Mouse (Mus musculus): ENCODE results near the gene Olfr457.

DNA sequence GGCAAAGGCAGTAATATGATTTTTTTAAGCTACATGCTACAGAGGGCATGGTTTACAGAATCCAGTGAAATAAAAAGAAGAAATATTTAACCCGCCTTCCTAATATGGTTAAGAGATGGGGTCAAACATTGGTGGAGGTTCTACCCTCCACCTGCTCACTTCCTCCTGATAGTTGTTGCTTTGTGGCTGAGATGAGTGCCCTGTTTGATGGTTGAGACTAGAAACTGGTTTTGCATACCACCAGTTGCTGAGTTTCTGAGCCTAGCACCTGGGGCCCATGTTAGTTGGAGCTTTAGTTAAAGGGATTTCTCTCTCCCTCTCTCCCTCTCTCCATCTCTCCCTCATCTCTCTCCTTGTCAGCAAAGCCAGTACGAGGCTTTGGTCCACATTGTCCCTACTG lies 28.8 kb downstream of the Olfr457 start:
- TF ChIP-seq CTCF (IDR thresholded peaks at IDR 0.05; ENCODE audit: low read depth, low read length), result no peak
- no peak for TF ChIP-seq EP300 (IDR thresholded peaks at IDR 0.05; ENCODE audit: insufficient read depth, low read depth, low read length)
- no peak for TF ChIP-seq POLR2A (IDR thresholded peaks at IDR 0.05; ENCODE audit: insufficient read depth, low read length)

Measured in ES-Bruce4 (cell line).